Mouse (Mus musculus) thymus, adult 2 months (tissue): Measurements from ENCODE around the gene Vmn2r37. TPM values are rescaled to one million over a fixed set of nuclear protein-coding genes. Genes with fewer than 3 reads are reported as not detected.
"Not testable (repeated sequence)": the region's sequence is repeated elsewhere in the genome, so short reads cannot be mapped to it uniquely, and the experiment has no call there.

Experiments used
- DNase-seq: peaks from one replicate; pipeline ENCODE4 v3.0.0; 2021
- H3K27ac ChIP-seq: fragments of 200-500 bp; 2 replicates; pipeline ENCODE4 v1.5.1; 2012; ENCODE audit warnings: low read length, control low read depth; ENCODE audit not compliant: control insufficient read depth, insufficient read depth
- H3K27me3 ChIP-seq: fragments of 200-500 bp; 2 replicates; pipeline ENCODE4 v1.6.1; 2012; ENCODE audit warnings: mild to moderate bottlenecking, low read length, moderate library complexity, mixed read lengths; ENCODE audit not compliant: control insufficient read depth, insufficient read depth
- H3K36me3 ChIP-seq: fragments of 200-500 bp; 2 replicates; pipeline ENCODE4 v1.6.1; 2012; ENCODE audit warnings: mild to moderate bottlenecking, low read length, moderate library complexity; ENCODE audit not compliant: control insufficient read depth, insufficient read depth
- H3K4me1 ChIP-seq: fragments of 200-500 bp; replicated peaks from 2 replicates; pipeline ENCODE4 v1.6.1; 2012; ENCODE audit warnings: low read length; ENCODE audit not compliant: control insufficient read depth, insufficient read depth
- H3K4me3 ChIP-seq: fragments of 200-500 bp; 2 replicates; pipeline ENCODE4 v1.5.1; 2012; ENCODE audit warnings: mild to moderate bottlenecking, low read length, control low read depth, moderate library complexity; ENCODE audit not compliant: control insufficient read depth, insufficient read depth
- WGBS: fragments of 180-500 bp; shearing (Covaris S2); methylation state at CpG from one replicate; pipeline ENCODE4 v1.1.7; 2018; 5-methylcytosine and 5-hydroxymethylcytosine counted together
- polyA plus RNA-seq: library from polyadenylated mRNA; depleted of rRNA; stranded (reverse); fragments of >200 nt; gene quantifications from 2 replicates; pipeline ENCODE4 v1.2.3, GENCODE M21; 2012; rRNA removed

The Vmn2r37 gene
- polyA plus RNA-seq, result not detected in 2 replicates

DNA sequence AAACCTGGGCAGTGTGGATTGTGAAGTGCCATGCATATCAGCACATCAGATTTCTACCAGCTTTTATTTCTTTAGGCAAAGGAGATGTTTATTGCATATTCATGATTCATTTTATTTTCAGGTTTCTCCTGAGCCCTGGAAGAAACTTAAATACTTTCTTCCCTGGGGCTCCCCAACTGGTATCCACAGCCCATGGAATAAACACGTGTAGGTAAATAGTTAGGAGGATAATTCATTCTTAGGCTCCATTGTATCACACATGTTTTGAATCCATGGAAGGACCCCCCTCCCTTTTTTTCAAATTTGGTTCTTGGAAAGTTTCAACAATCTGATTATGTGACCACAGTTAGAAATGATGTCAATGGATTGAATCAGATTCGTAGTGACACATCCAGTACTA, at the start of gene Vmn2r37:
TSS of gene Vmn2r37 (minus strand) at position 101 of the 400 bp plus-strand sequence.
- WGBS, result 55% methylated on average over 2 of the region's 2 CpGs
- DNase-seq, H3K4me3 ChIP-seq, H3K4me1 ChIP-seq, H3K27me3 ChIP-seq, H3K27ac ChIP-seq, H3K36me3 ChIP-seq: not testable (repeated sequence)

Other genes with a start within 250 kb of the Vmn2r37 start
- gene Vmn2r39, start 192.9 kb downstream of the Vmn2r37 start, polyA plus RNA-seq, result not detected in 2 replicates
- not detected in 2 replicates for gene Vmn2r38, start 125.8 kb downstream of the Vmn2r37 start, polyA plus RNA-seq